Mouse (Mus musculus) forebrain, postnatal 0 days (tissue): ENCODE data around the gene Cptp. TPM values are rescaled to one million over a fixed set of nuclear protein-coding genes. Genes with fewer than 3 reads are reported as not detected.
A peak's percentile ranks its signal among the peaks of the same experiment; 100 is the strongest.

Experiments used
- ATAC-seq: fragments of 200-750 bp; cut with Nextera tagmentation; 2 replicates; pipeline ENCODE4 v1.8.0; 2017; ENCODE audit warnings: mild to moderate bottlenecking, moderate library complexity
- DNase-seq: peaks from one replicate; pipeline ENCODE4 v3.0.0-alpha.2; 2015
- H3K27ac ChIP-seq: fragments of 300-500 bp; sonication (generic); 2 replicates; pipeline ENCODE4 v1.5.1; 2014; ENCODE audit warnings: low read depth, mild to moderate bottlenecking, antibody characterized with exemption, low read length, moderate library complexity, mixed read lengths
- H3K27me3 ChIP-seq: fragments of 300-500 bp; sonication (generic); 2 replicates; pipeline ENCODE4 v1.6.1; 2014; ENCODE audit warnings: mild to moderate bottlenecking, low read length, mixed read lengths; ENCODE audit not compliant: insufficient read depth
- H3K36me3 ChIP-seq: fragments of 300-500 bp; sonication (generic); 2 replicates; pipeline ENCODE4 v1.6.1; 2014; ENCODE audit warnings: mild to moderate bottlenecking, moderate library complexity; ENCODE audit not compliant: insufficient read depth
- H3K4me1 ChIP-seq: fragments of 300-500 bp; sonication (generic); 2 replicates; pipeline ENCODE4 v1.6.1; 2014; ENCODE audit warnings: antibody characterized with exemption; ENCODE audit not compliant: insufficient read depth
- H3K4me2 ChIP-seq: fragments of 300-500 bp; sonication (generic); 2 replicates; pipeline ENCODE4 v1.6.1; 2014; ENCODE audit warnings: low read depth, mild to moderate bottlenecking, moderate library complexity
- H3K4me3 ChIP-seq: fragments of 300-500 bp; sonication (generic); 2 replicates; pipeline ENCODE4 v1.5.1; 2014; ENCODE audit warnings: low read depth, low read length, mixed read lengths
- H3K9ac ChIP-seq: fragments of 300-500 bp; sonication (generic); 2 replicates; pipeline ENCODE4 v1.6.1; 2014; ENCODE audit warnings: mild to moderate bottlenecking
- H3K9me3 ChIP-seq: fragments of 300-500 bp; sonication (generic); 2 replicates; pipeline ENCODE4 v1.6.1; 2016; ENCODE audit warnings: low read length
- CTCF ChIP-seq: sonication (generic); IDR thresholded peaks from 2 replicates; pipeline ENCODE4 v1.5.1; 2016; ENCODE audit warnings: antibody characterized with exemption, control low read depth, low read depth
- WGBS: fragments of 180-500 bp; shearing (Covaris S2); extraction: QIAGEN DNeasy Blood & Tissue Kit; methylation state at CpG from one replicate; pipeline ENCODE4 v1.1.7; 2014; 5-methylcytosine and 5-hydroxymethylcytosine counted together
- polyA plus RNA-seq: library from polyadenylated mRNA; unstranded; fragments of >200 nt; fragmentation: Nextera tagmentation; extraction: Ambion mirVana; gene quantifications from 2 replicates; pipeline ENCODE4 v1.2.1, GENCODE M21; 2015
- total RNA-seq: library from RNA; depleted of rRNA; stranded (reverse); fragments of >200 nt; gene quantifications from 2 replicates; pipeline ENCODE4 v1.2.3, GENCODE M21; 2014; rRNA removed

The Cptp gene
- total RNA-seq (12.7 and 19.8 TPM in 2 replicates), polyA plus RNA-seq (18.7 and 22.8 TPM in 2 replicates)

DNA sequence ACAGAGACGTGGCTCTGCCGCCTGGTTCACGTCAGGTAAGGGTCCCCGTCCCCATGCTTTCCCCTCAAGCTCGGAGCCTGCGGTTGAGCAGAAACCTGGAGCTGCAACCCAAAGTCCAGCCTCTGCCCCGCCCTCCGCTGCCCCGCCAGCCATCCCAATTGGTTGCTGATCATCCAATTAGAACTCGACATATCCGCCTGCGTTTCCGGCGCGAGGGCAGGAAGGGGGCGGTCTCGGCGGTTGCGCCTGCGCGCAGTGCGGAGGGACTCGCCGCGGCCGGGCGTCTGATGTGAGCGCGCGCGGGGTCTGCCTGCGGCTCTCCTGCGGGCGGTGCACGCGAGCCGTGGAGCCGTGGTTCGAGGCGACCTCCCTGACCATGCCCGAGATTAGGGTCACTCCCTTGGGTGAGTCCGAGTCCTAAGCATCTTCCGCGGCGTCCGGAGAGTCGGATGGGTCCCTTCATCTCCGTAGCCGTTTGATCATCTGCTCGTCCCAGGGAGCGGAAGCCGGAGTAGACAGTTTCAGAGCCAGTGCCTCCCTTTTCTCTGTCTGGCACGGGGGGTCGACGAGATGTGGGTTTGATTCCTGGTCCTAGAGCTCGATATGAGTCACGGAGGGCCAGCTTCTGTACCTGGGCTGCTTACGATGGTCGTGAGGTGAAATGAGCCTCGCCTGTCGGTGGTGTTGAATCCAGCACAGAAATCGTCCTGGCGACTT is at the start of gene Cptp, which contains the start of gene Ints11:
Gene Cptp, minus strand, starts transcription at position 124 of the 717 bp plus-strand sequence.
Gene Ints11, plus strand, starts transcription at position 230 of the 717 bp plus-strand sequence.
- peak within 1 kb of the TSS; percentile 79 for H3K4me3 ChIP-seq
- peak; percentile 97 for DNase-seq
- WGBS, result under 1% methylated on average over 63 of the region's 63 CpGs
- peak; percentile 52 for TF ChIP-seq CTCF
- peaks cover 10% of the 10 kb centered on the region for H3K4me1 ChIP-seq
- H3K27ac ChIP-seq, result peak within 1 kb of the TSS; percentile 86
- H3K9ac ChIP-seq, result peak within 1 kb of the TSS; percentile 75
- H3K4me2 ChIP-seq, result peak within 1 kb of the TSS; percentile 98
- no peaks in the 10 kb centered on the region for H3K27me3 ChIP-seq
- peaks cover 38% of the 10 kb centered on the region for H3K36me3 ChIP-seq
- H3K9me3 ChIP-seq, result no peaks in the 10 kb centered on the region
- peak; percentile 99 for ATAC-seq

DNA sequence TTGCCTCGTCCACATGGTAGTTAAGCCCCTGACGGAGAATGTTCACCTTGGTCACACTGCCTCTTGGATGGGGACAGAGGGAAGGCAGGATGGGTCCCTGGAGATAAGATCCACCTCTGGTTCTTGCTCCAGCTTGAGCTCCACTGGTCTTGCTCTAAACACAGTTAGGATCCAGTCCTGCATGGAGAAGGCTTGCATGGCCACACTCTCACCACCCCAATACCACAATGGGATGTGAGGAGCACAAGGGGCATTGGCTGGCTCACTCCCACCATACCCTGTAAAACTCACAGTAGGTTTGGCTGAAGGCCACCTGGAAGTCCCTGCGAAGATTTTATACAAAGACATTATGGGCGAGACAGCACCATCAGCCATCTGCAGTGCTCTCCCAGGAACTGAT is 39.5 kb upstream of the Cptp start:
- DNase-seq (no peak), ATAC-seq (no peak)
- WGBS, result 88% methylated on average over 4 of the region's 4 CpGs
- Histone ChIP-seq H3K4me3 (no peak overlapping the region), H3K36me3 (peaks cover 37% of the 10 kb centered on the region), H3K4me1 (no peaks in the 10 kb centered on the region), H3K27me3 (no peaks in the 10 kb centered on the region), H3K4me2 (no peak overlapping the region), H3K9ac (no peak overlapping the region), H3K27ac (no peak overlapping the region), H3K9me3 (no peaks in the 10 kb centered on the region)
- TF ChIP-seq CTCF, result no peak

DNA sequence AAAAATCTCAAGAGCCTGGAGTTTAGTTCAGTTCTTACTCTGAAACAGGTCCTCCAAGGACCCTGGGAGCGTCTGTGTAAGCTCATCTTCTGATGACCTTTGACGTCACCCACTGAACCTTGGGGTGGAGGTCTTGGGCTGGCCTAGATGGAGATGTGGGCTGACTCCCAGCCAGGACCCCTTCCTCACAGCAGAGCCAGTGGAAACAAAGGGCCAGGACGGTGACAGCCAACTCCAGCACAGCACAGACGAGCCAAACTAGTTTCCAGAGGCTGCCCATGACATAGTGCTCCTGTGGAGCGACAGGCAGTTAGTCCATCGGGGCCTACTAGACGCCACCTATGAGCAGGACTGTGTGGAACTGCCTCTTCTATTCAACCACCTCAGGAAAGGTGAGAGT is 39.0 kb upstream of the Cptp start:
- Histone ChIP-seq H3K4me1 (no peaks in the 10 kb centered on the region), H3K4me3 (no peak overlapping the region), H3K9me3 (no peaks in the 10 kb centered on the region), H3K27me3 (no peaks in the 10 kb centered on the region), H3K27ac (no peak overlapping the region), H3K9ac (no peak overlapping the region), H3K36me3 (peaks cover 41% of the 10 kb centered on the region), H3K4me2 (no peak overlapping the region)
- WGBS, result 76% methylated on average over 7 of the region's 7 CpGs
- ATAC-seq, result 0 out of 2 replicates have a peak, but pooled peaks have one; percentile 19
- no peak for TF ChIP-seq CTCF
- DNase-seq, result no peak

DNA sequence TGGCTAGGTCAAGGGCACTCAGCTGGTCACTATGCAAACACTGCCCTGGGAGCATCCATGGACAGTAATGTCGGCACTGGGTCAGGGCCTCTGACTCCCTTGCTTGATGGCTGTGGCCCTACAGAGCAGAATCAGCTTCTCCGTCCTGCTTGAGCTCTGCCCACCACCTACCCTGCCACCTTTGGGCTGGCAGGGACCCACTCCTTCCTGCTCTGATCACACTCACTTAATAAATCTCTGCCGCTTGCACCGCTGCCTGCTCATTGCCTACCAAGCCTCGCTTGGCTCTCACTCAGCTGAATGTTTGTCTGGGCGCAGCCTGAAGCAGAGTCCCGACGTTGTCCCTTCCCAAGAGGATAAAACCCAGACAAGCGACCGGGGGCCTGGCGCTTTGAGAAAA is 37.8 kb upstream of the Cptp start:
- no peak for TF ChIP-seq CTCF
- Histone ChIP-seq H3K27ac (no peak overlapping the region), H3K9ac (no peak overlapping the region), H3K4me2 (no peak overlapping the region), H3K9me3 (no peaks in the 10 kb centered on the region), H3K36me3 (peaks cover 54% of the 10 kb centered on the region), H3K4me1 (no peaks in the 10 kb centered on the region), H3K4me3 (no peak overlapping the region), H3K27me3 (no peaks in the 10 kb centered on the region)
- ATAC-seq, result no peak
- 86% methylated on average over 11 of the region's 11 CpGs for WGBS
- DNase-seq, result no peak

DNA sequence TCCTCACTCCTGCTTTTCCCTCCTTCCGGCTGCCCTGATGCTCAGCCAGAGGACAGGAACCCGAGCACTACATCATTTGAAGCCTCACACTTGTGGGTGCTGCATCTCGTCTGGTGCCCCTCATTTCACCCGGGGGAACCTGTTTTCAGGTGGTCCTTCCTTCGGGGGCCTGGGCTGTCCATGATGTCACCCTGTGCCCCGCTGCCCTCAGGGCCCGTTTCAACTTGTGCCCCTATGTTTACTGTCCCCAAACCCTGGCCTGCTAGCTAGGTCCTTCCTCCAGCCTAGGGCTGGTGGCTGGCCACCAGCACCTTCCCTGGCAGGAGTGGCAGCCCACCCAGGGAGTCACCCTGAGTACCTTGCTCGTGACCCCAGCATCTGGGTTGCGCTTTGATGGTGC is 36.9 kb upstream of the Cptp start:
- no peak for TF ChIP-seq CTCF
- H3K27me3 ChIP-seq, result no peaks in the 10 kb centered on the region
- H3K27ac ChIP-seq, result no peak overlapping the region
- H3K4me1 ChIP-seq, result no peaks in the 10 kb centered on the region
- H3K4me2 ChIP-seq, result no peak overlapping the region
- H3K36me3 ChIP-seq, result peaks cover 63% of the 10 kb centered on the region
- H3K9me3 ChIP-seq, result no peaks in the 10 kb centered on the region
- DNase-seq, result no peak
- H3K9ac ChIP-seq, result no peak overlapping the region
- ATAC-seq, result no peak
- no peak overlapping the region for H3K4me3 ChIP-seq
- 83% methylated on average over 9 of the region's 9 CpGs for WGBS

DNA sequence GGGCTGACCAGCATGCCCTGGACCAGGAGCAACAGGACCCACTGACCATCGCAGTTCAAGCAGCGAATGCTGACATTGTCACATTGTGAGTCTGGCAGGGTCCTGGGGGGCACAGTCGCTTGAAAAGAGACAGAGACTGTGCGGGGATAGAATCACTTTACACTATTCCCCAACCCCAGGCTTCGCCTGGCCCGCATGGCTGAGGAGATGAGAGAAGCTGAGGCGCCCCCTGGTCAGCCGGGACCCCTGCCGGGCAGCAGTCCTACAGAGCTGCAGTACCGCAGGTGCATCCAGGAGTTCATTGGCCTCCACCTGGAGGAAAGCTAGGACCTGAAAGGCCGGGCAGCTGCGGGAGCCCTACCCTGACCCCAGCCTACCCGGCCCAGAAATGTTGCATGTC is 36.4 kb upstream of the Cptp start:
- no peak for DNase-seq
- H3K36me3 ChIP-seq, result peaks cover 68% of the 10 kb centered on the region
- ATAC-seq, result no peak
- H3K4me2 ChIP-seq, result no peak overlapping the region
- 90% methylated on average over 13 of the region's 13 CpGs for WGBS
- TF ChIP-seq CTCF, result no peak
- no peak overlapping the region for H3K4me3 ChIP-seq
- no peaks in the 10 kb centered on the region for H3K9me3 ChIP-seq
- H3K4me1 ChIP-seq, result no peaks in the 10 kb centered on the region
- no peak overlapping the region for H3K27ac ChIP-seq
- no peak overlapping the region for H3K9ac ChIP-seq
- H3K27me3 ChIP-seq, result no peaks in the 10 kb centered on the region

DNA sequence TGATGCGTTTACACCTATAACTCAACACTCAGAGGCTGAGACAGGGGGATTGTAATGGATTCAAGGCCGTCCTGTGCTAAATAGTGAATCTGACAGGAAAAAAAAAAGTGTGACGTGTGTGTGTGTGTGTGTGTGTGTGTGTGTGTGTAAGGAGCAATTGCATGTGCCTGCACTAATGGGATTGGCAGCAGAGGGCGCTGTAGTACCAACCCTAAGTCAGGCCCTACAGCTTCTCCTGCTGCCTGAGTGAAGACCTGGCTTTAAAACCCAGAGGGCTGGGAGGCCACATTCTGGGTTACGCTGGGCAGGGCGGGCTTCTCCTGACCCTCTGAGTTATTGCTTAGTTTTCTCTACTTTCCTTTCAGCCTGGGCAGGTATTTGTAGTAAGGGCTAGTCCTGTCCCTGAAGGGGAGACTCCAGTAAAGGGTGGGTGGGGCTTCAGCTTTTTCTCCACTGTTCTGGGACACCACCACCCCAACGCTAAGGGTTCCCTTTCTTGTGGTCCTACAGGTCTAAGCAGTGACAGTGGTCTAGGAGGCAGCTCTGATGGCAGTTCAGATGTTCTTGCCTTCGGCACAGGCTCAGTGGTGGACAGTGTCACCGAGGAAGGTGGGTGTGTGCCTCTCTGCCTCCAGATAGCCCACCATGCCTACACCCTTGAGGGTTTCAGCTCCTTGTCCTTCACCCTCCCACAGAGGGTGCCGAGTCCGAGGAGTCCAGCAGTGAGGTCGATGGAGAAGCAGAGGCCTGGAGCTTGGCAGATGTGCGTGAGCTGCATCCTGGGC is 35.3 kb upstream of the Cptp start:
- 92% methylated on average over 13 of the region's 13 CpGs for WGBS
- ATAC-seq, result no peak
- Histone ChIP-seq H3K9me3 (no peaks in the 10 kb centered on the region), H3K4me1 (no peaks in the 10 kb centered on the region), H3K4me2 (no peak overlapping the region), H3K27ac (no peak overlapping the region), H3K9ac (no peak overlapping the region), H3K27me3 (no peaks in the 10 kb centered on the region), H3K4me3 (no peak overlapping the region), H3K36me3 (peaks cover 79% of the 10 kb centered on the region)
- peak; percentile 57 for TF ChIP-seq CTCF
- DNase-seq, result peak; percentile 42
